Mouse (Mus musculus): ENCODE results near the gene Zfhx3.

DNA sequence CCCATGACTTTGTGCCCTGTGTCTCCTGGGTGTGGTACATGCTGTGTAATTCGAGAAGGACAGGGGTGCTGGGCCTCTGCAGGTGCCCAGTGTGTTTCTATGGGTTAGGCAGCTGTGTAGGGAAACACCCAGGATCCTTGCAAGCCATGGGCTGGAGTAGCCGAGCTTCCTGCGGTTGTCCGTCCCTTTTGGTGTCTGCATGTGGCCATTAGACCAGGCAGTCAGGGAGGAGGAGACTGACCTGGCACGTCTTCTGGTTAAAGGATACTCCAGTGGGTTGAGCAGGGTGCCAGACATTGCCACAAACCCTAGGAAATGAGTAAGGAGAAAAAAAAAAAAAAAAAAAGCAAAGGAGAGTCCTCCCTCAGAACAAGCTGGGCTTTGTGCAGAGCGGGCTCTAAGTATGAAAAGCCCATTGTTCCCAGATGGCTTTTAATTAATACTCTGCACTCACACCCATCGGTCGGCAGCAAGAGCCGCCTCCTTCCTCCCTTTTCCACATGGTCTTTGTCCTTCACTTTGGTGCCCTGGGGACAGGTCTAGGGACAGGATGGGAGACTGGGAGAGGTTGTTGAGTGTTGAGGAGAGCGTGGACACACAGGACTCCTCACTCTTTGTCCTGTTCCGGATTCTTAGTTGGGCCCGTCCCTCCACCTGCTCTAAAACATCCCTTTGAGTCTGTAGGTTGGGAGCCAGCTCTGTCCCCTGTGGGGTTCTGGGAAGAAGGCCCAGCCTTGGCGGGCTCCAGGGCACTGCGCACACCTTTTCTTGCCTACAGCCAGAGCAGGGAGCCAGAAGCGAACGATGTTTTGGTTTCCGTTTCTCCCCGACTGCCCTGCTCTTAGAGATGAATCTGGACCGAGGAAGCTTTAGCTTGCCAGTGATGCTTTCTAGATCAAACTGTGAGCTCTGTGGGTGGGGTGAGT lies 813.2 kb downstream of the Zfhx3 start:
- TF ChIP-seq CTCF (IDR thresholded peaks at IDR 0.05; ENCODE audit: low read depth): no peak
- no peak for TF ChIP-seq EP300 (IDR thresholded peaks at IDR 0.05; ENCODE audit: low read depth)

All from liver, embryonic 14.5 days (tissue).